Mouse (Mus musculus) olfactory bulb, adult 2 months (tissue): Measurements from ENCODE around the gene Krt77.

Experiments used
- CTCF ChIP-seq: fragments of 200-500 bp; IDR thresholded peaks from 2 replicates; pipeline ENCODE4 v1.5.1; 2012; ENCODE audit warnings: low read depth, mild to moderate bottlenecking, low read length, moderate library complexity; ENCODE audit not compliant: insufficient read depth
- POLR2A ChIP-seq: fragments of 200-500 bp; IDR thresholded peaks from 2 replicates; pipeline ENCODE4 v1.6.1; 2012; ENCODE audit warnings: mild to moderate bottlenecking, low read depth, low read length, moderate library complexity; ENCODE audit not compliant: insufficient read depth

GRCm38 (mm10) chr15:101916072-101916471, 46.6 kb upstream of the Krt77 start:
- TF ChIP-seq POLR2A, result no peak
- TF ChIP-seq CTCF, result no peak
